Mouse (Mus musculus) mature B cell (primary cell): Measurements from ENCODE around the gene Vsx1.

Experiments used
- in situ Hi-C: fragments of 300-500 bp; cut with MboI; formaldehyde crosslinking; loops from 2 replicates; pipeline ENCODE4 v1.14.3; 2019

Vsx1 gene

GRCm38 (mm10) chr2:150689223-150689800, at the start of gene Vsx1:
Gene Vsx1, minus strand, starts transcription at chr2:150689360.
- in situ Hi-C loops, result no loop called here

- in situ Hi-C loops, result no loop called here
These were observed 48.7 kb upstream of the Vsx1 start for GRCm38 (mm10) chr2:150737881-150738280.

GRCm38 (mm10) chr2:150735756-150736576, 46.8 kb upstream of the Vsx1 start:
- in situ Hi-C loops, result no loop called here

- in situ Hi-C loops, result no loop called here
These were observed 23.1 kb upstream of the Vsx1 start for GRCm38 (mm10) chr2:150712167-150712674.

- in situ Hi-C loops, result no loop called here
These were observed 2.5 kb upstream of the Vsx1 start for GRCm38 (mm10) chr2:150691481-150692170.

GRCm38 (mm10) chr2:150690216-150690615, 1.1 kb upstream of the Vsx1 start:
- in situ Hi-C loops, result no loop called here

GRCm38 (mm10) chr2:150688541-150689186, 496 bp downstream of the Vsx1 start:
- in situ Hi-C loops, result no loop called here

GRCm38 (mm10) chr2:150687871-150688540, 1.2 kb downstream of the Vsx1 start:
- in situ Hi-C loops, result no loop called here

GRCm38 (mm10) chr2:150685389-150685788, 3.8 kb downstream of the Vsx1 start:
- in situ Hi-C loops, result no loop called here

GRCm38 (mm10) chr2:150684451-150684850, 4.7 kb downstream of the Vsx1 start:
- in situ Hi-C loops, result no loop called here

GRCm38 (mm10) chr2:150681581-150681980, 7.6 kb downstream of the Vsx1 start:
- in situ Hi-C loops, result no loop called here

- in situ Hi-C loops, result loop anchor here (10.0 kb wide), 3 partner anchors 66 to 544 kb away; partner anchors contain the start of genes Entpd6 and Zfp120
These were observed 10.8 kb downstream of the Vsx1 start for GRCm38 (mm10) chr2:150678392-150678791.

GRCm38 (mm10) chr2:150675525-150675924, 13.6 kb downstream of the Vsx1 start:
- in situ Hi-C loops, result loop anchor here (10.0 kb wide), 3 partner anchors 69 to 541 kb away; partner anchors contain the start of genes Entpd6 and Zfp120

- in situ Hi-C loops, result loop anchor here (5.0 to 10.0 kb wide), 4 partner anchors 63 to 540 kb away; partner anchors contain the start of genes Entpd6 and Zfp120
These were observed 14.3 kb downstream of the Vsx1 start for GRCm38 (mm10) chr2:150674900-150675299.

- in situ Hi-C loops, result loop anchor here (5.0 to 10.0 kb wide), 4 partner anchors 62 to 539 kb away; partner anchors contain the start of genes Entpd6 and Zfp120
These were observed 15.2 kb downstream of the Vsx1 start for GRCm38 (mm10) chr2:150673929-150674328.

GRCm38 (mm10) chr2:150671609-150672290, 17.4 kb downstream of the Vsx1 start:
- in situ Hi-C loops, result loop anchor here (5.0 to 10.0 kb wide), 4 partner anchors 59 to 537 kb away; partner anchors contain the start of genes Entpd6 and Zfp120

GRCm38 (mm10) chr2:150670926-150671325, 18.2 kb downstream of the Vsx1 start:
- in situ Hi-C loops, result loop anchor here (5.0 to 10.0 kb wide), 4 partner anchors 59 to 536 kb away; partner anchors contain the start of genes Entpd6 and Zfp120

GRCm38 (mm10) chr2:150669454-150670045, 19.6 kb downstream of the Vsx1 start:
- in situ Hi-C loops, result loop anchor here (5.0 to 10.0 kb wide), 4 partner anchors 57 to 535 kb away; partner anchors contain the start of genes Entpd6 and Zfp120

- in situ Hi-C loops, result no loop called here
These were observed 20.2 kb downstream of the Vsx1 start for GRCm38 (mm10) chr2:150668956-150669355.
